Mouse (Mus musculus): ENCODE measurements at regions not wholly inside any gene's neighbourhood (a gene's known extent, or its start where the extent isn't known, plus 50 kb on each side); places are given as distances from the start of the nearest gene placed in this dataset.

GRCm38 (mm10) chr16:93147525-93148222, 321.7 kb upstream of the Runx1 start:
- TF ChIP-seq POLR2A (IDR thresholded peaks at IDR 0.05; ENCODE audit: low read depth, low read length) (no peak), CTCF (conservative IDR thresholded peaks at IDR 0.05; ENCODE audit: insufficient read depth, insufficient read length, low read depth, low read length) (no peak)

All from kidney, adult 2 months (tissue).